Mouse (Mus musculus) left cerebral cortex, adult 2 months (tissue): Measurements from ENCODE around the gene 1700123O20Rik. TPM values are rescaled to one million over a fixed set of nuclear protein-coding genes. Genes with fewer than 3 reads are reported as not detected.
A peak's percentile ranks its signal among the peaks of the same experiment; 100 is the strongest.

ENCODE experiments used
- DNase-seq, 2 experiments: peaks; one replicate each; pipeline ENCODE4 v3.0.0; 2021 to 2022; ENCODE audit warnings: low spot score in 2 of 2, mixed read lengths in 1 of 2; ENCODE audit errors: extremely low spot score in 1 of 2
- H3K27ac ChIP-seq: fragments of 200-600 bp; 2 replicates; pipeline ENCODE4 v1.8.1; 2022
- H3K4me3 ChIP-seq: fragments of 200-600 bp; 2 replicates; pipeline ENCODE4 v1.8.1; 2022
- CTCF ChIP-seq: fragments of 200-600 bp; IDR thresholded peaks from 2 replicates; pipeline ENCODE4 v1.8.1; 2022; ENCODE audit warnings: antibody characterized with exemption, mild to moderate bottlenecking, moderate library complexity
- intact Hi-C: fragments of 180-260 bp; cut with DNase I; formaldehyde crosslinking; loops from one replicate; pipeline ENCODE4 v1.15.1; 2025
- long read RNA-seq, 2 experiments: library from polyadenylated mRNA; stranded (forward); transcript quantifications; one replicate each; pipeline ENCODE4 v2.0.0; 2021; ENCODE audit warnings: borderline mapping rate in 2 of 2
- total RNA-seq, 2 experiments: library from RNA; stranded (reverse); gene quantifications; 2 replicates each; pipeline ENCODE4 v1.2.3; 2021

Gene 1700123O20Rik
- total RNA-seq = 10 to 100 TPM; 20.2 to 22.7 TPM
- long read RNA-seq, experiment 1, transcript 1700123O20Rik-201 (2 exons, 1,843 nt) = major isoform, 29 of 31 reads
- long read RNA-seq, experiment 1, partial matches to known transcripts = 0 of 31 reads
- long read RNA-seq, experiment 1, other reads (novel, unspliced or antisense) = 2 of 31 reads
- long read RNA-seq, experiment 2, transcript 1700123O20Rik-201 (2 exons, 1,843 nt) = major isoform, 18 of 22 reads
- long read RNA-seq, experiment 2, partial matches to known transcripts = 0 of 22 reads
- long read RNA-seq, experiment 2, other reads (novel, unspliced or antisense) = 3 of 22 reads

GRCm38 (mm10) chr14:54686063-54686521, at the start of gene 1700123O20Rik:
1700123O20Rik (plus strand) TSS chr14:54686216.
- H3K27ac ChIP-seq = peak within 1 kb of the TSS; percentile 97
- H3K4me3 ChIP-seq = peak within 1 kb of the TSS; percentile 99
- TF ChIP-seq CTCF = peak; percentile 39
- no peak for DNase-seq
- intact Hi-C loops = loop anchor here (2.0 kb wide), 1 partner anchor 33 kb away; no protein-coding TSS in a partner anchor

GRCm38 (mm10) chr14:54636954-54637353, 49.1 kb upstream of the 1700123O20Rik start:
- Histone ChIP-seq H3K4me3 (no peak overlapping the region), H3K27ac (no peak overlapping the region)
- TF ChIP-seq CTCF = peak; percentile 93
- intact Hi-C loops = loop anchor here (5.0 kb wide), 1 partner anchor 110 kb away; no protein-coding TSS in a partner anchor
- DNase-seq = peak in 1 of 2 experiments; percentile 58

DNA sequence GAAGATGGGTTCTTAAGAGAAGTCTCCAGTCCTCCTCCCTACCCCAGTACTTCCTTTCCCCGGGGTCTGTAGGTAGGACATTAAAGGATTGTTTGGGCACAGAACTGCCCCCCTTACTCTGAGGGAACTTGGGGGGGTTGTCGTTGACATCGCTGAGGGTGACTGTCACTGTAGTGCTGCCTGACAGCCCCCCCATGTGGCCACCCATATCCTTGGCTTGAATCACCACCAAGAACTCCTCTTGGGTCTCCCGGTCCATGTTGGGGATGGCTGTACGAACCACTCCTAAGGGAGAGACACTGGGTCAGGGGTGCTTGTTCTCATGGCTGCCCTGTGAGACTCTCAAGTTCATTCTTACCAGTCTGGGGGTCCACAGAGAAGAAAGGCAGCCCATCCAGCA, 47.8 kb upstream of the 1700123O20Rik start:
- intact Hi-C loops = loop anchor here (5.0 kb wide), 1 partner anchor 111 kb away; no protein-coding TSS in a partner anchor
- Histone ChIP-seq H3K27ac (no peak overlapping the region), H3K4me3 (no peak overlapping the region)
- peak in 1 of 2 experiments; percentile 48 for DNase-seq
- TF ChIP-seq CTCF = peak; percentile 47

DNA sequence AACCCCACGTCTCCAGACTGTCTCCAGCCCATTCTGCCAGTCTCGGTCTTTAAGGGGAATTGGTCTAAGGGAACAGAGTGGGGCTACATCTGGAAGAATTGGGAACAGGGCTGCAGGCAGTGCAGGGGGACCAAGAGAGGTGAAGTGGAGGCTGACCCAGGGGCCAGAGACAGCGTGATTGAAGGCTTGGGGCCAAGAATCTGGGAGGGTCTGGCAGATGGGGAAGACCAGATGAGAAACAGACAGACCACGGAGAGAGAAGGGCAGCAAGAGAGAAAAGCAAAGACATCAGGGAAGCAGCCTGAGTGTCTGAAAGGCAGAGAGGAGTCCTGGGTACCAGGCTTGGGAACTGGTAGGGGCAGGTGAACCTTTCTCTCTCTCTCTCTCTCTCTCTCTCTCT, 45.9 kb upstream of the 1700123O20Rik start:
- no peak for TF ChIP-seq CTCF
- no peak overlapping the region for H3K27ac ChIP-seq
- no peak for DNase-seq
- intact Hi-C loops = loop anchor here (2.0 to 5.0 kb wide), 3 partner anchors 58 to 578 kb away; no protein-coding TSS in a partner anchor
- H3K4me3 ChIP-seq = no peak overlapping the region

DNA sequence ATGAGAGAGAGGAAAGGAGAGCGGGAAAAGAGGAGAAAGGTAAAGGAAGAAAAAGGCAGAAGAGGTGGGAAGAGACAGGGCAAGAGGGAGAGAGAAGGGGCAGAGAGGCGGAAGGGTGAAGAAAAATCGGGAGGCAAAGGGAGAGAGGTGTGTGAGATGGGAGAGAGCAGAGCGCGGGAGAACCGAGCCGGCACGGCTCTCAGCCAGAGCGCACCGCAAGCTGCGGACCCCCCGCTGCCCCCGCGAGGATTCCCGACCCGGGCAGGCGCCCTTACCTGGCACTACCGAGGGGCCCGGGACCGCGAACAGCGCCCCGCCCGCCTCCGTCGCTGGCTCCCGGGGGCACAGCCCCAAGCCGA, 45.1 kb upstream of the 1700123O20Rik start, which contains the start of gene Gm17606:
Gm17606 (plus strand) TSS at position 7 of the 359 bp plus-strand sequence.
- DNase-seq = no peak
- TF ChIP-seq CTCF = no peak
- intact Hi-C loops = loop anchor here (1.0 to 5.0 kb wide), 4 partner anchors 59 to 579 kb away; no protein-coding TSS in a partner anchor
- Histone ChIP-seq H3K4me3 (peak within 1 kb of the TSS; percentile 74), H3K27ac (peak within 1 kb of the TSS; percentile 83)

DNA sequence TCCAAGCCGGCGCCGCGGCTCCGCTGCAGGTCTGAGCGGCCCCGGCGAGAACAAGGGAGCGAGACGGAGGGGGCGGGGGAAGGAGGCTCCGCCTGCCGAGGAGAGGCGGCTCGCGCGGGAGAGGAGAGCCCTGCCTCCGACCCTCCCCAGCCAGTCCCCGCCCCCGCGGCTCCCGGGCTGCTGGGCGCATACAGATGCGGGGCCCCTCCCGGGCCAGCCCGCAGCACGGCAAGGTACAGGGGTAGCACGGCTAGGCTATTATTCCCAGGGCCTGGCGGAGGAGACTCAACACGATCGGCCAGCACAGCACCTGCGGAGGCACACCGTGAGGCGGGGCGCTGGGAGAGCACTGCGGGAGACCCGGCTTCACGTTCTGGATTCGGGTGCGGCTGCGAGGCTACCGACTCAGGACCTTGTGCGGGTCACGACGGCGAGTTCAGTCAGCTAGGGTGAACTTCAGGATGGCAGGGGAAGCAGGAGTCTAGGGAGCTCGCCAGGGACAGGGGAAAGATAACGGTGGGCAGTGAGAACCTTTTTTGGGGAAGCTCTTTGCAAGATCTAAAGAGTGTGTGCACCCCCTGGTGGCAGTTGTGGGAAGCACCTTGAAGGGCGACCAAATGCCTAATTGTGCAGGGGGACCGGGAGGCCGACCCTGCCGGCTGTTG, 44.6 kb upstream of the 1700123O20Rik start, which contains the start of gene Cdh24:
Cdh24 (minus strand) TSS at position 60 of the 665 bp plus-strand sequence.
- intact Hi-C loops = loop anchor here (1.0 to 5.0 kb wide), 4 partner anchors 59 to 579 kb away; no protein-coding TSS in a partner anchor
- H3K27ac ChIP-seq = peak within 1 kb of the TSS; percentile 83
- TF ChIP-seq CTCF = peak; percentile 94

DNA sequence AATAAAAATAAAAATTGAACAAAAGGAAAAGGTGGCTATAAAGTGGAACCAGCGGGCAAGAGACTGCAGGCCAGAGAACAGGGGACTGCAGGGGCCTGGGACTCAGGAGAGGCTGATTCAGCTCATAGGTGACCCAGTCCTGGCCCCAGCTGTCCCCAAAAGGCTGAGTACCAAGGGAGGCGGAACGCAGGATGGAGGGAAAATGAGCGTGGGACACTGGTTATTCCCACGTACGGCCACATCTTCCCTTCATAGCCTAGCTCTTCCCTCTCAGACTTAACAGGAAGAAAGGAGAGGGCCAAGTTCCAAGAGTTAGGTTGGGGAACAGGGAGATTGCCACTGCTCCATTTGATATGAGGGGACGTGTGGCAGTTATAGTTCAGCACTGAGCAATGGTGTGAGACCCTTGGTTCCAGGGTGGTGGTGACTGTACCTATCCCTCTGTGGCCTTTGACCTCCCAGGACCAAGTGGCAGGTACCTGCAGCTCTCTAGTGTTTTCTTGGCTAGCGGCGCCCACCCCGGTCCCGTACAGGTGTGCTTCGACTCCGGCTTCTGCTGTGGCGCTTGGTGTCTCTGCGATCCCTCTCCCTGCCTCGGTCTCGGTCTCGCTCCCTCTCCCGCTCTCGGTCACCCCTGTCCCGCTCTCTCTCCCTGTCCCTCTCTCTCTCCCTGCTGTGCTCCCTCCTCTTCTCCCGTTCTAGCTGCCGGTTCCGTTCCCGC, 43.6 kb upstream of the 1700123O20Rik start:
- Histone ChIP-seq H3K4me3 (no peak overlapping the region), H3K27ac (no peak overlapping the region)
- DNase-seq = no peak
- intact Hi-C loops = loop anchor here (5.0 kb wide), 2 partner anchors 60 to 580 kb away; no protein-coding TSS in a partner anchor
- no peak for TF ChIP-seq CTCF

More for the DNA sequence above, 44.6 kb upstream of the 1700123O20Rik start, which contains the start of gene Cdh24:
- DNase-seq = peak; percentile 88 to 90
- H3K4me3 ChIP-seq = peak within 1 kb of the TSS; percentile 74

DNA sequence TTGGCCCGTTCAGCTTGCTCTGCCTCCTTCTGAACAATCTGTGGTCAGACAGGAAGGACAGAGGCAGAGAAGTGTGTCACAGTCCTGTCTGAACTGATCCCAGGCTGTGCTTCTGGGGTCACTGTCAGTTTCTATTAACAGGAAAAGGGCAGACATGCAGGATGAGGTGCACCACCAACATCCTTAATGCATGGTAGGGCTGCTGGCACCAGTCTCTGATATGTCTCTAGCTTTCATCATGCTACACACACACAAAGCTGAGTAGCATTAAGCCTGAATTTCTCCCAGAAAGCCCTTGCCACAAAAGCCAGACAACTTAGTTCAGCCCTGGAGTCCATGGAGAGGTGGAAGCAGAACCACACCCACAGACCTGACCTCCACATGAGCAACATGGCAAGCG, 43.0 kb upstream of the 1700123O20Rik start:
- intact Hi-C loops = loop anchor here (5.0 kb wide), 2 partner anchors 61 to 581 kb away; no protein-coding TSS in a partner anchor
- DNase-seq = no peak
- Histone ChIP-seq H3K4me3 (no peak overlapping the region), H3K27ac (no peak overlapping the region)
- no peak for TF ChIP-seq CTCF

- TF ChIP-seq CTCF = no peak
- intact Hi-C loops = loop anchor here (5.0 kb wide), 2 partner anchors 62 to 582 kb away; no protein-coding TSS in a partner anchor
- DNase-seq = no peak
- Histone ChIP-seq H3K27ac (no peak overlapping the region), H3K4me3 (no peak overlapping the region)
These were observed 41.7 kb upstream of the 1700123O20Rik start for GRCm38 (mm10) chr14:54644294-54644693.

DNA sequence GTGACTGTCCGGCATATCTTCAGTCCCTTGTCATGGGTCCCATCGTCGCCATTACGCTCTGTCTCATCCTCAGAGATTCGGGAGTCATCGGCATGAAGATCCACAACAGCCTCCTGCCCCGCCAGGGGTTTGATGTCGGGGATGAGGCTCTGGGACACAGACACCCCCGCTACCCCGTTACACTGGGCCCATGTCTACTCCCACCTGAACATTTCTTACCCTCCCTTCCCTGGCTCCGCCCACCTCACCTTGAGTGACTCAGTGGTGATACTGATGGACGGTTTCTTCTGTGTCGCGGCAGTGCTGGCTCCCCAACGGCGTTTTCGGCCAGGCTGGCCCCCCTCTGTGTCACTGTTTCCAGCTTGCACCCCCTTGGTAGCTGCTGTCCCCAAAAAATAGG, 39.6 kb upstream of the 1700123O20Rik start:
- intact Hi-C loops = no loop called here
- H3K4me3 ChIP-seq = no peak overlapping the region
- no peak for TF ChIP-seq CTCF
- no peak for DNase-seq
- no peak overlapping the region for H3K27ac ChIP-seq

DNA sequence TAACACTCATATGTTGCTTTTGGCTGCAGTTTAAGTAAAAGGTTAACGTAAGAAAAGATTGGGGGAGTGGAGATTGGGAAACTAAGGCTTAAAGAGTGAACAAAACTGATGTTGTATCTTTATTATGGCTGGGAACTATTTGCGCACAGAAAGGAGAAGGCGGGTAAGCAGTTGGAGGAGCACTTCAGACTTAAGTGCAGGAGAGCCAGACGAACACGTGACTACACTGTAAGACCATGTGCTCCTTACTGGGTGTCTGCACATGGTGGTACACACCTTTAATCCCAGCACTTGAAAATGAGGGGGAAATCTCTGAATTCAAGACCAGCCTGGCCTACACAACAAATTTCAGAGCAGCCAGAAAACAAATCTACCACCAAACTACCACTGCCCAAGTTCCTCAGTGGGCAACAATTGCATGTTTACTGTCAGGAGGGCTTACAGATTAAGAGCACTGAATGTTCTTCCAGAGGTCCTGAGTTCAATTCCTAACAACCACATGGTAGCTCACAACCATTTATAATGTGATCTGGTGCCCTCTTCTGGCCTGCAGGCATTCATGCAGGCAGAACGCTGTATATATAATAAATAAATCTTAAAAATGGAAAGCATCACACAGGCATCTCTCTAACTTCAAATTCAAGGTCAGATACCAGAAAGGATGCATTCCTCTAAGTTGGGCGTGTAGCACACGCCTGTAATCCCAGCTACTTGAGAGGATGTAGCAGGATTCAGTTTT, 38.9 kb upstream of the 1700123O20Rik start:
- intact Hi-C loops = no loop called here
- H3K4me3 ChIP-seq = no peak overlapping the region
- peak; percentile 64 for TF ChIP-seq CTCF
- H3K27ac ChIP-seq = no peak overlapping the region
- no peak for DNase-seq
